Mouse (Mus musculus) testis, adult 2 months (tissue): Measurements from ENCODE around the gene Ms4a14. TPM values are rescaled to one million over a fixed set of nuclear protein-coding genes. Genes with fewer than 3 reads are reported as not detected.
A peak's percentile ranks its signal among the peaks of the same experiment; 100 is the strongest.
"Not testable (repeated sequence)": the region's sequence is repeated elsewhere in the genome, so short reads cannot be mapped to it uniquely, and the experiment has no call there.

Experiments used
- H3K27ac ChIP-seq: fragments of 200-500 bp; 2 replicates; pipeline ENCODE4 v1.5.1; 2012; ENCODE audit warnings: low read depth, low read length; ENCODE audit not compliant: control insufficient read depth, insufficient read depth
- H3K27me3 ChIP-seq: fragments of 200-500 bp; 2 replicates; pipeline ENCODE4 v1.6.1; 2012; ENCODE audit warnings: mild to moderate bottlenecking, low read length, moderate library complexity; ENCODE audit not compliant: control insufficient read depth, insufficient read depth
- H3K36me3 ChIP-seq: fragments of 200-500 bp; 2 replicates; pipeline ENCODE4 v1.6.1; 2012; ENCODE audit warnings: mild to moderate bottlenecking, low read length; ENCODE audit not compliant: control insufficient read depth, insufficient read depth
- H3K4me1 ChIP-seq: fragments of 200-500 bp; 2 replicates; pipeline ENCODE4 v1.6.1; 2012; ENCODE audit warnings: low read length; ENCODE audit not compliant: control insufficient read depth, insufficient read depth
- H3K4me3 ChIP-seq: fragments of 200-500 bp; 2 replicates; pipeline ENCODE4 v1.5.1; 2012; ENCODE audit warnings: low read depth, mild to moderate bottlenecking, low read length, moderate library complexity, mixed read lengths; ENCODE audit not compliant: control insufficient read depth
- CTCF ChIP-seq: fragments of 200-500 bp; IDR thresholded peaks from 2 replicates; pipeline ENCODE4 v1.5.1; 2012; ENCODE audit warnings: low read depth, mild to moderate bottlenecking, inconsistent platforms, low read length, moderate library complexity; ENCODE audit not compliant: control insufficient read depth, insufficient read depth, insufficient replicate concordance
- POLR2A ChIP-seq: fragments of 200-500 bp; IDR thresholded peaks from 2 replicates; pipeline ENCODE4 v1.6.1; 2012; ENCODE audit warnings: low read depth, mild to moderate bottlenecking, inconsistent platforms, low read length, moderate library complexity; ENCODE audit not compliant: control insufficient read depth
- polyA plus RNA-seq: library from polyadenylated mRNA; depleted of rRNA; stranded (reverse); fragments of >200 nt; gene quantifications from 2 replicates; pipeline ENCODE4 v1.2.3, GENCODE M21; 2012

Ms4a14 gene
- polyA plus RNA-seq, 1 experiment, result 184 TPM

DNA sequence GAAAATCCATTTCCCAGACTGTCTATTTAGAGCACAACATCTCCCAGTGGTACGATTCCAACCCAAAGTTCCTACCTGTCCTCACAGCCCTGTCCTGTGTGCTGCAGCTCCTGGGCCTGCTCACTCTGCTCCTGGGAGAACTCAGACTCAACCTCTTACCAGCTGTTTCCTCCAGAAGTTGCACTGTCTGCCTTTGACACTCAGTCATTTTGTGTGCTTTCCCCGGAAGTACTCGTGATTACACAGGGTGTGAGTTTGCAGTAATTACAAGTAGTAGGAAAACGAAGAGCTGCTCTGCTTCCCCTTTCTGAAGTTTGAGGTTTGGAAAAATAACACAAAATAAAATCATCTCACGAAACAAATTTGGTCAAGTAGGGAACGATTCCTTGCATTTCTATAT lies 21.7 kb upstream of the Ms4a14 start, which contains the start of gene Ms4a7:
TSS of gene Ms4a7 (minus strand) at position 215 of the 400 bp plus-strand sequence.
- no peak within 1 kb of the TSS for H3K4me3 ChIP-seq
- H3K36me3 ChIP-seq, result no peaks in the 10 kb centered on the region
- H3K4me1 ChIP-seq, result peaks cover 9% of the 10 kb centered on the region
- TF ChIP-seq POLR2A, result no peak
- no peak for TF ChIP-seq CTCF
- no peak within 1 kb of the TSS for H3K27ac ChIP-seq
- H3K27me3 ChIP-seq, result no peaks in the 10 kb centered on the region

DNA sequence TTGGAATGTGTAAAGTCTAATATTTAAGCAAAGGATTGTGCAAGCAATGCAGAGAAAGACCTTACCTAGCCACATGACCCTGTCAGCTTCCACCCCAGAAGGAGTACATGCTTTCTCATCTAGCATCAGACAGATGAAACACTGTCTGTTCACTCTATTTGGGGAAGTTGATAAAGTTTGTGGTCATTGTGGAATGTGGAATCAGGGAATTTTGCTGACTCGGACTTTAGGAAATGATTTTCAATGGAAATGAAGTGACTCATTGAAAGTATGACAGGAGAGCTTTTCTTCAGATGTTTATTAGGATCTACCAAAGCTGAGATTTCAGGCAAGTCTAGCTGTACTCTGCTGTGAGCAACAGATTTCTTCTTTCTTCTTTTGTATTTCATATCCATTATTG lies 6.9 kb upstream of the Ms4a14 start:
- H3K27ac ChIP-seq, result no peak overlapping the region
- no peaks in the 10 kb centered on the region for H3K36me3 ChIP-seq
- H3K4me1 ChIP-seq, result no peaks in the 10 kb centered on the region
- no peak overlapping the region for H3K4me3 ChIP-seq
- H3K27me3 ChIP-seq, result no peaks in the 10 kb centered on the region
- TF ChIP-seq POLR2A (no peak), CTCF (no peak)

DNA sequence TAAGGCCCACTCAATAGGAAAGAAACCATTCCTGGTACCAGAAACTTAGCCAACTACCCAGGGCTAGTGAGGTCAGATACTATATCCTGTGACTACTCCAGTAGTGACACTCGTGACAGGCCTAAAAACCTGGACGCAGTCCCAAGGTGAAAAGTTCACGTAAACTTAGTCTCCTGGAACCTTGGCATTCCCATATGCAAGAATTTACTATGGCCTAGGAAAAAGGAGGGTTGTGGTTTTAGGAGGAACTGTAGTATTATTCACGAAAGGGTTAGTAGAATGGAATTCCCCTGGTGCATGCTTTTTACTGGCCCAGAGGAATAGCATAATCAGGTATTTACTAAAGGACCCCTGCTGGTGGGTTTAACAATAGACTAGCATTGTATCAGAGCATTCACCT lies 2.5 kb upstream of the Ms4a14 start:
- Histone ChIP-seq H3K27ac (no peak overlapping the region), H3K36me3 (no peaks in the 10 kb centered on the region), H3K4me1 (no peaks in the 10 kb centered on the region), H3K4me3 (no peak overlapping the region), H3K27me3 (no peaks in the 10 kb centered on the region)
- no peak for TF ChIP-seq CTCF

DNA sequence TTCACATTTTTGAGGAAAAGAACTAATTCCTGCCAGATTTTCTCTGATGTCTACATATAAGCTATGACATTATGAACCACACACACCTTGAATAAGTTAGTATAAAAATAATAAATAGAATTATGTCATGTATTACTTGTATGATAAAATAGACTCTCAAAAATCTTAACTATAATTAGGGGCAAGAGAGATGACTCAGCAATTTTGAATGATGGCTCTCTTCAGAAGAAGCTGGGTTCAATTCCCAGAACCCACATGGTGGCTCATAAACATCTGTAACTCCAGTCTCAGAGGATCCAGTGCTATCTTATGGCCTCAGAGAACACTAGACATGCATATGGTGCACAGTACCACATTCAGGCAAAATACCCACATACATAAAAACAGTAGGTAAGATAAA lies 5.4 kb downstream of the Ms4a14 start:
- Histone ChIP-seq H3K27ac (no peak overlapping the region), H3K36me3 (no peaks in the 10 kb centered on the region), H3K27me3 (no peaks in the 10 kb centered on the region), H3K4me3 (no peak overlapping the region), H3K4me1 (no peaks in the 10 kb centered on the region)
- TF ChIP-seq POLR2A, result no peak
- no peak for TF ChIP-seq CTCF

DNA sequence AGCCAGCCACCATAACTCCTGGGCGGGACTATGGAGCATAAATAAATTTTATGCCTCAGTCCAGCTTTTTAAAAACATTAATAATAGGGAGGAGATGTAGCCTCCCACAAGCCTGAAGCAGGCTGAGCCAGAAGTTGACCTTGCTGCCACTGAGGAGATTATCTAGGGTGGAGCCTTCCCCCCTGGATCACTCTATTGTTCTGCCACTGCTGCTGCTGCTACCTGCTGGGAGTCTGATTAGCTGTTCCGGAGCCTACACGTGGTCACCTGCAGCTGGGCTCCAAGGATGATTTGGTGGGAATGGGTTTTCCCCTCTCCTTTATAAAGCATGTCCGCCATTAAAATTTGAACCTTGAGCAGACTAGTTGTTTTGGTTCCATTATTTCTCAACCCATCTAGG lies 14.7 kb downstream of the Ms4a14 start:
- H3K27ac ChIP-seq, H3K4me1 ChIP-seq, H3K36me3 ChIP-seq, H3K4me3 ChIP-seq, H3K27me3 ChIP-seq: not testable (repeated sequence)

DNA sequence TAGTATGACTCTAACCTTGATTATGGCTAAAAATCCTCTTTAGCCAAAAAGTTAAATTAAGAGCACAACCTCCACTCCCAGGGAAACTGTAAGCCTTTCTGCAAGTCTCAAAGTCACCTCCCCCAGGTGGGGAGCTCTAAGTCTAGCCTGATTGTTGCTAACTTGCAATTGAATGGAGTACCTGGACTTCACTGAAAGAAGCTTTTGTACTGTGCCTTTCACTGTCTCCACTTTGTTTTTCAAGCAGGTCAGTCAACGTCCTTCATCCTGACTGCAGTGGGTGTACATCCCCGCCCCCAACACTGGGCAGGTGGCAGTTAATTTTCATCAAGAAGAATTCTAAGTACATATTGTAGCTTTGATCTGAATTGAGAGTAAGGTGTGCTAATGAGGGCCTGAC lies 15.3 kb downstream of the Ms4a14 start:
- Histone ChIP-seq H3K27ac (no peak overlapping the region), H3K4me1 (no peaks in the 10 kb centered on the region), H3K36me3 (no peaks in the 10 kb centered on the region), H3K27me3 (no peaks in the 10 kb centered on the region), H3K4me3 (no peak overlapping the region)
- TF ChIP-seq POLR2A (no peak), CTCF (no peak)

DNA sequence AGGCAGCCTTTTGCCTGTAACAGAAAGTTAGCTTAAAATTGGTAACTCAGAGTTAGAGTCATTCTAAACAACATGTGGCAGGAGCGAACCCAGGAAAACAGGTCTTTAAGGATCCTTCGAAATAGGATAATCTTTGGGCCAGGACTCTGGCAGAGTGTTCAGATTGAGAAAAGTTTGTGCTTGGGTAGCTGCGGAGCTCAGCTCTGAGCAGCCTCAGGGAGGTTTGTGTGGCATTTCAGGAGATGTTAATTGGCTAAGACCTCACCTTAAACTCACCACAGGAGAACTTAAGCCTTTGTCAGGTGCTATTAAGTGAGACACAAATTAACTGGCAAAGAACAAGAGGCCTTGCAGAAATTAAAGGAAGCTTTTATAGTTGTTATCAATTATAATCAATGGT lies 20.6 kb downstream of the Ms4a14 start:
- H3K4me1 ChIP-seq, H3K27ac ChIP-seq, H3K27me3 ChIP-seq, H3K36me3 ChIP-seq, H3K4me3 ChIP-seq: not testable (repeated sequence)

DNA sequence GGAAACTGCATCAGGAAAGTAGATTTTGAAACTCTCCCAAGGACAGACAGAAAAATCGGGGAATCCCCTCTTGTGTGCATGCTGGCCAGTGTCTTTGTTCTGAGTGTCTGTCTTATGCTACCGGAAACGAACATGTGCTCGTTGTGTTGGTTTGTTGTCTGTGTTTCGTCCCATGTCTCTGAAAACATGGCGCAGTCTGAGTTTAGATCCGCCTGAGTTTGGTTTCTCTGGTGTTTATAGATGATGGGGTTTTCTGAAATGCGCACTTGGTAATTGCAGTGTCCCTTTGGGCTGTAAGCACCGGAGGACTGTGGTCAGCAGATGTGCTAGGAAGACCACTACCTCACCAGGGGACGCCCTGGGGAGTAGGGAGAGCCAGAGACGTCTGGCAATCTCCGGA lies 21.3 kb downstream of the Ms4a14 start:
- no peak overlapping the region for H3K27ac ChIP-seq
- TF ChIP-seq POLR2A (no peak), CTCF (no peak)
- peak overlapping the region; percentile 23 for H3K4me3 ChIP-seq
- H3K27me3 ChIP-seq, result no peaks in the 10 kb centered on the region
- H3K4me1 ChIP-seq, result no peaks in the 10 kb centered on the region
- no peaks in the 10 kb centered on the region for H3K36me3 ChIP-seq
